Mouse (Mus musculus) forebrain, embryonic 15.5 days (tissue): Measurements from ENCODE around the gene Igf1. TPM values are rescaled to one million over a fixed set of nuclear protein-coding genes. Genes with fewer than 3 reads are reported as not detected.

Experiments
- ATAC-seq: fragments of 200-750 bp; cut with Nextera tagmentation; replicated peaks from 2 replicates; pipeline ENCODE4 v1.8.0; 2017; ENCODE audit warnings: mild to moderate bottlenecking, moderate TSS enrichment, moderate library complexity
- H3K27ac ChIP-seq: fragments of 300-500 bp; sonication (generic); replicated peaks from 2 replicates; pipeline ENCODE4 v1.5.1; 2015; ENCODE audit warnings: mild to moderate bottlenecking, inconsistent platforms
- H3K27me3 ChIP-seq: fragments of 300-500 bp; sonication (generic); 2 replicates; pipeline ENCODE4 v1.6.1; 2015; ENCODE audit warnings: inconsistent platforms
- H3K36me3 ChIP-seq: fragments of 300-500 bp; sonication (generic); 2 replicates; pipeline ENCODE4 v1.6.1; 2015; ENCODE audit warnings: mild to moderate bottlenecking, inconsistent platforms
- H3K4me1 ChIP-seq: fragments of 300-500 bp; sonication (generic); 2 replicates; pipeline ENCODE4 v1.6.1; 2015; ENCODE audit warnings: inconsistent platforms
- H3K4me2 ChIP-seq: fragments of 300-500 bp; sonication (generic); replicated peaks from 2 replicates; pipeline ENCODE4 v1.6.1; 2015; ENCODE audit warnings: mild to moderate bottlenecking, inconsistent platforms
- H3K4me3 ChIP-seq: fragments of 300-500 bp; sonication (generic); 2 replicates; pipeline ENCODE4 v1.5.1; 2015; ENCODE audit warnings: mild to moderate bottlenecking, inconsistent platforms
- H3K9ac ChIP-seq: fragments of 300-500 bp; sonication (generic); replicated peaks from 2 replicates; pipeline ENCODE4 v1.6.1; 2015; ENCODE audit warnings: mild to moderate bottlenecking, inconsistent platforms
- H3K9me3 ChIP-seq: fragments of 300-500 bp; sonication (generic); 2 replicates; pipeline ENCODE4 v1.6.1; 2016; ENCODE audit warnings: inconsistent platforms
- WGBS: fragments of 180-500 bp; shearing (Covaris S2); methylation state at CpG from one replicate; pipeline ENCODE4 v1.1.7; 2015; ENCODE audit warnings: mixed read lengths; 5-methylcytosine and 5-hydroxymethylcytosine counted together
- polyA plus RNA-seq: library from polyadenylated mRNA; unstranded; fragments of >200 nt; fragmentation: Nextera tagmentation; extraction: Ambion mirVana; gene quantifications from 2 replicates; pipeline ENCODE4 v1.2.1, GENCODE M21; 2015

Gene Igf1
- polyA plus RNA-seq, 1 experiment from 2014 or later: 3.8 TPM

GRCm38 (mm10) chr10:87862899-87863298, 4.8 kb downstream of the Igf1 start:
- ATAC-seq: no peak
- Histone ChIP-seq H3K36me3 (no peaks in the 10 kb centered on the region), H3K9me3 (no peaks in the 10 kb centered on the region), H3K27ac (no peak overlapping the region), H3K4me3 (no peak overlapping the region), H3K9ac (no peak overlapping the region), H3K4me1 (peaks cover 29% of the 10 kb centered on the region), H3K4me2 (no peak overlapping the region), H3K27me3 (peaks cover 8% of the 10 kb centered on the region; the same call in 1 of the 2 replicates)
- 75% methylated on average over 7 of the region's 7 CpGs for WGBS

- Histone ChIP-seq H3K27ac (no peak overlapping the region), H3K4me2 (no peak overlapping the region), H3K36me3 (no peaks in the 10 kb centered on the region), H3K9me3 (no peaks in the 10 kb centered on the region), H3K4me1 (peaks cover 26% of the 10 kb centered on the region), H3K4me3 (no peak overlapping the region), H3K27me3 (peaks cover 6% of the 10 kb centered on the region; the same call in 1 of the 2 replicates), H3K9ac (no peak overlapping the region)
- no peak for ATAC-seq
- 82% methylated on average over 4 of the region's 4 CpGs for WGBS
These were observed 5.3 kb downstream of the Igf1 start for GRCm38 (mm10) chr10:87863326-87863725.

GRCm38 (mm10) chr10:87865712-87866111, 7.6 kb downstream of the Igf1 start:
- Histone ChIP-seq H3K27ac (no peak overlapping the region), H3K4me2 (no peak overlapping the region), H3K4me1 (peaks cover 4% of the 10 kb centered on the region), H3K36me3 (no peaks in the 10 kb centered on the region), H3K9ac (no peak overlapping the region), H3K4me3 (no peak overlapping the region), H3K27me3 (no peaks in the 10 kb centered on the region), H3K9me3 (no peaks in the 10 kb centered on the region)
- no peak for ATAC-seq
- WGBS: 97% methylated on average over 9 of the region's 9 CpGs

- no peak overlapping the region for H3K27ac ChIP-seq
- H3K9me3 ChIP-seq: no peaks in the 10 kb centered on the region
- no peak overlapping the region for H3K4me3 ChIP-seq
- H3K4me1 ChIP-seq: no peaks in the 10 kb centered on the region
- H3K4me2 ChIP-seq: no peak overlapping the region
- WGBS: 84% methylated on average over 8 of the region's 8 CpGs
- no peaks in the 10 kb centered on the region for H3K27me3 ChIP-seq
- no peaks in the 10 kb centered on the region for H3K36me3 ChIP-seq
- no peak overlapping the region for H3K9ac ChIP-seq
- ATAC-seq: no peak
These were observed 8.4 kb downstream of the Igf1 start for GRCm38 (mm10) chr10:87866448-87866847.

DNA sequence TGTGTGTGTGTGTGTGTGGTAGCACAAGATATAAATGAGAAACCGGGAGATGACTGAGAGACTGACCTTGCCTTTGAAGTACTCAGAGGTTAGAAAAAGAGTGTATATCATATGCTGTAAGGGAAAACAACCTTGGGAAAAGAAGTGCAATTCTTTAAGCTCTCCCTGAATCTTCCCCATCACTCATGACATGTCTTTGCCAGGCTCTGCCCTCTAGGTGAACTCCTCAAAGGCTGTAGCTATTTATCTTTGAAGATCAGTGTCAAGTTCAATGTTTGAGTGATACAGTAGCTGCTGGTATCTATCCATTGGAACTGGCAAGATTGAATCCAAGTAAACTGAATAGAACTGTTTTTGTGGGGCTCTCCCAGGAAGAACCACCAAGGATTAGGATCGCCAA, 9.2 kb downstream of the Igf1 start:
- H3K4me3 ChIP-seq: no peak overlapping the region
- no peak overlapping the region for H3K4me2 ChIP-seq
- no peak for ATAC-seq
- peaks cover 1% of the 10 kb centered on the region; the same call in 1 of the 2 replicates for H3K4me1 ChIP-seq
- H3K36me3 ChIP-seq: no peaks in the 10 kb centered on the region
- H3K27me3 ChIP-seq: no peaks in the 10 kb centered on the region
- no peak overlapping the region for H3K9ac ChIP-seq
- no peaks in the 10 kb centered on the region for H3K9me3 ChIP-seq
- no peak overlapping the region for H3K27ac ChIP-seq
- 86% methylated on average over 2 of the region's 2 CpGs for whole genome bisulfite sequencing

GRCm38 (mm10) chr10:87867631-87868030, 9.6 kb downstream of the Igf1 start:
- peaks cover 3% of the 10 kb centered on the region; the same call in 1 of the 2 replicates for H3K4me1 ChIP-seq
- WGBS: 90% methylated on average over 4 of the region's 4 CpGs
- H3K27me3 ChIP-seq: no peaks in the 10 kb centered on the region
- H3K4me2 ChIP-seq: no peak overlapping the region
- no peak overlapping the region for H3K4me3 ChIP-seq
- no peak overlapping the region for H3K27ac ChIP-seq
- H3K9me3 ChIP-seq: no peaks in the 10 kb centered on the region
- ATAC-seq: no peak
- no peaks in the 10 kb centered on the region for H3K36me3 ChIP-seq
- no peak overlapping the region for H3K9ac ChIP-seq

DNA sequence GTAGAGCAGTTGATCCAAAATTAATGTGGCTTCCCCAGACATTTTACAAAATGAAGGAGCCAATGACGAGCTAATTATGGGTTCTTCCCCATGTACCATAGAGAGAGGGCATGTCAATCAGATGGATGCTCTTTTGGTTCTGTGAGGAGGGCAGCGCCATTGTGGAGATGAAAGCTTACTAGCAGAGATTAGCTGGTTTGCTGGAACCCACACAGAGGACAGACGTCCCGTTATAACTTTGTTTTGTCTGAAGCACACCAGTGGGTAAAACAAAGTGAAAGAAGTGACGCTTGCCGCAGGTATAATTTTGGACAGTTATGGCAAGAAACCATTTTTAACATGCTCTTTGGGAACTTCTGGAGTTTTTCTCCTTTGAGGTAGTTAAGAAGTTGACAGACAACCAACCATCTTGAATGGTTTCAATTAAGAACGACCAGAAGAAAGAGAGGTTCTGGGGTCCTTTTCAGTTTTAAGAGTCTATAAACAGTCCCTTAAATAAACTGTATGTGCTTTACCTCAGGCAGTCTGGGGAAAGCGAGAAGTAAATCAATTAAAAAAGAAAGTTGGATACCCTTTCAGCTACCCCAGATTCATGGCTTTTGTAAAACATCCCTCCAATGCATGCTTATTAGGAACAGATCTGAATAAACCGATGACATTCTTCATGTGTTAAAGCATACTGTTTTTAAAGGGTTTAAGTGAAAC, 10.4 kb downstream of the Igf1 start:
- WGBS: 21% methylated on average over 9 of the region's 9 CpGs
- H3K36me3 ChIP-seq: no peaks in the 10 kb centered on the region
- no peak overlapping the region for H3K4me2 ChIP-seq
- no peak overlapping the region for H3K27ac ChIP-seq
- peaks cover 6% of the 10 kb centered on the region; the same call in 1 of the 2 replicates for H3K4me1 ChIP-seq
- H3K27me3 ChIP-seq: no peaks in the 10 kb centered on the region
- no peak overlapping the region for H3K9ac ChIP-seq
- no peak overlapping the region for H3K4me3 ChIP-seq
- no peak for ATAC-seq
- H3K9me3 ChIP-seq: no peaks in the 10 kb centered on the region

DNA sequence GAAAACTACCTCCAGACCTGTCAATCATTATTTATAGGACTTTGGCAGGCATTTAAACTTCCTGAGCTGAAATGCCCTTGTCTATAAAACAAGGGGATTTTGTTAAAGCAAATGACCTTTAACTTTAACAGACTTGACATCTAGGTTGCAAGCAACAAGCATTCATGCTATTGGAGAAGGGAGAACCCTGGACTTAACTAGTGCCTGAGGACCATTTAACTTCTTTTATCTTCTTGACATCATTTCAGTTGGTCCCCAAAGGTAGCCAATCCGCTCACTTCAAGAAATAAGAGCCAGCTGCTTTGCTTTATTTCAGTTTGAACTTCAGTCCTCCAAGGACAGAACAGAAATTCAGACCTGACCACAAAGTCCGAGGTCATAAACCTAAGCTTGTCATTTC, 11.1 kb downstream of the Igf1 start:
- Histone ChIP-seq H3K4me1 (peaks cover 6% of the 10 kb centered on the region; the same call in 1 of the 2 replicates), H3K36me3 (no peaks in the 10 kb centered on the region), H3K9ac (no peak overlapping the region), H3K4me3 (no peak overlapping the region), H3K27ac (no peak overlapping the region), H3K9me3 (no peaks in the 10 kb centered on the region), H3K27me3 (no peaks in the 10 kb centered on the region), H3K4me2 (no peak overlapping the region)
- ATAC-seq: no peak
- WGBS: 71% methylated on average over 2 of the region's 2 CpGs

DNA sequence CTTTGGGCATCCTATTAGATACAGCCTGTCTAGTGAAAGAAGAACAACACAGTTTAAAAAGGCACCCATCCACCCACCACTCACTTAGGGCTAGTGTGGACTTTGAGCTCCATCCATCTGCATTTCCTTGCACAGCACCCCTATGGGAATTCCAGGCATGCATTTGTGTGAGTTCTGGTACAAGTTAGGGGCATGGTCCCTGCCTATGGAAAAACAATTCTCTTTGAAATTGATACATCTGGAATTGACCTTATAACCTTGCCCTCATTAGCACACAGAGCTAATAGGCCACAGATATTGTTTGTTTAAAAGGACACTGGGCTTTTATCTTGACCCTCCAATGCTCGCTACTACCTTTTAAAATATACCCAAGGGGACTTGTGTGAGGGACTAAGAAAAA, 11.6 kb downstream of the Igf1 start:
- H3K4me2 ChIP-seq: no peak overlapping the region
- H3K9me3 ChIP-seq: no peaks in the 10 kb centered on the region
- 75% methylated on average over 1 of the region's 1 CpGs for WGBS
- H3K27ac ChIP-seq: no peak overlapping the region
- H3K4me3 ChIP-seq: no peak overlapping the region
- no peak for ATAC-seq
- no peaks in the 10 kb centered on the region for H3K27me3 ChIP-seq
- no peak overlapping the region for H3K9ac ChIP-seq
- H3K36me3 ChIP-seq: no peaks in the 10 kb centered on the region
- peaks cover 6% of the 10 kb centered on the region; the same call in 1 of the 2 replicates for H3K4me1 ChIP-seq

- WGBS: 12% methylated on average over 8 of the region's 8 CpGs
- H3K4me3 ChIP-seq: no peak overlapping the region
- no peaks in the 10 kb centered on the region for H3K36me3 ChIP-seq
- H3K9me3 ChIP-seq: no peaks in the 10 kb centered on the region
- H3K4me1 ChIP-seq: peaks cover 6% of the 10 kb centered on the region; the same call in 1 of the 2 replicates
- ATAC-seq: no peak; the same call in 1 of the 2 replicates
- no peak overlapping the region for H3K9ac ChIP-seq
- no peaks in the 10 kb centered on the region for H3K27me3 ChIP-seq
- no peak overlapping the region for H3K27ac ChIP-seq
- no peak overlapping the region for H3K4me2 ChIP-seq
These were observed 14.0 kb downstream of the Igf1 start for GRCm38 (mm10) chr10:87871863-87872647.

GRCm38 (mm10) chr10:87872854-87873253, 14.8 kb downstream of the Igf1 start:
- Histone ChIP-seq H3K4me1 (peaks cover 6% of the 10 kb centered on the region; the same call in 1 of the 2 replicates), H3K9ac (no peak overlapping the region), H3K4me3 (no peak overlapping the region), H3K27ac (no peak overlapping the region), H3K27me3 (no peaks in the 10 kb centered on the region), H3K36me3 (no peaks in the 10 kb centered on the region), H3K9me3 (no peaks in the 10 kb centered on the region), H3K4me2 (no peak overlapping the region)
- WGBS: 29% methylated on average over 5 of the region's 5 CpGs
- no peak for ATAC-seq

DNA sequence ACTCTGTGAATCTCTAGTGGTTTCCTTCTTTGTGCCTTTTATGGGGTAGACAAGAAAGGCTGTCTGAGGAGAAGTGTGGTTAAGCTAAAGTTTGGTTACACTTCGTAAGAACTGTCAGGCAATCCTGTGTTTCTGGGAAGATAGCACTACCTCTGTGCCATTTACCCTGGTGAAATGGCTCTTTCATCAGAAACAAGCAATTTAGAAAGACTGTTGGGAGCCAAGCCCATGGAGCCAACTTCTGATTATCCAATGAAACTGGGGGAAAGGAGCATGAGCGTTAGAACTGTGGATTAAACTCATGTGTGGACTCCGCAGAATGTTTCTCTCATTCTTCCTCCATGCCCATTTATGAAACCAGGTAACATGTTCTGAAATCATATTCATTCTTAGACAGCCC, 15.5 kb downstream of the Igf1 start:
- 90% methylated on average over 3 of the region's 3 CpGs for WGBS
- Histone ChIP-seq H3K27me3 (no peaks in the 10 kb centered on the region), H3K4me2 (no peak overlapping the region), H3K9ac (no peak overlapping the region), H3K4me3 (no peak overlapping the region), H3K36me3 (no peaks in the 10 kb centered on the region), H3K27ac (no peak overlapping the region), H3K4me1 (peaks cover 6% of the 10 kb centered on the region; the same call in 1 of the 2 replicates), H3K9me3 (no peaks in the 10 kb centered on the region)
- ATAC-seq: no peak
